Mouse (Mus musculus) kidney, adult 2 months (tissue): ENCODE data around the gene Irak3. TPM values are rescaled to one million over a fixed set of nuclear protein-coding genes. Genes with fewer than 3 reads are reported as not detected.

Experiments used
- DNase-seq: peaks from one replicate; pipeline ENCODE4 v3.0.0; 2021
- H3K27ac ChIP-seq: fragments of 200-500 bp; 2 replicates; pipeline ENCODE4 v1.5.1; 2012; ENCODE audit warnings: low read depth, low read length, control low read depth, inconsistent platforms; ENCODE audit not compliant: insufficient read depth
- H3K27me3 ChIP-seq: fragments of 200-500 bp; replicated peaks from 2 replicates; pipeline ENCODE4 v1.6.1; 2012; ENCODE audit warnings: mild to moderate bottlenecking, moderate library complexity, low read length, inconsistent platforms; ENCODE audit not compliant: control insufficient read depth, insufficient read depth
- H3K36me3 ChIP-seq: fragments of 200-500 bp; 2 replicates; pipeline ENCODE4 v1.6.1; 2012; ENCODE audit warnings: mild to moderate bottlenecking, moderate library complexity, low read length, inconsistent platforms; ENCODE audit not compliant: control insufficient read depth, insufficient read depth
- H3K4me1 ChIP-seq: fragments of 200-500 bp; 2 replicates; pipeline ENCODE4 v1.6.1; 2011; ENCODE audit warnings: low read length; ENCODE audit not compliant: control insufficient read depth, insufficient read depth
- H3K4me3 ChIP-seq: fragments of 200-500 bp; 2 replicates; pipeline ENCODE4 v1.5.1; 2011; ENCODE audit warnings: mild to moderate bottlenecking, low read depth, low read length, control low read depth; ENCODE audit not compliant: insufficient read depth
- CTCF ChIP-seq: fragments of 200-500 bp; conservative IDR thresholded peaks from 2 replicates; pipeline ENCODE4 v1.5.1; 2011; ENCODE audit warnings: low read depth, mild to moderate bottlenecking, control low read depth, low read length, moderate library complexity, mixed read lengths; ENCODE audit not compliant: insufficient read depth, insufficient read length
- POLR2A ChIP-seq: fragments of 200-500 bp; IDR thresholded peaks from one replicate; pipeline ENCODE4 v1.6.1; 2011; ENCODE audit warnings: low read depth, low read length, control low read depth
- WGBS: fragments of 180-500 bp; shearing (Covaris S2); methylation state at CpG from one replicate; pipeline ENCODE4 v1.1.7; 2018; 5-methylcytosine and 5-hydroxymethylcytosine counted together
- polyA plus RNA-seq: library from polyadenylated mRNA; depleted of rRNA; stranded (reverse); fragments of >200 nt; gene quantifications from 2 replicates; pipeline ENCODE4 v1.2.3, GENCODE M21; 2012

Irak3 gene
- polyA plus RNA-seq, 1 experiment: 2.1 TPM

DNA sequence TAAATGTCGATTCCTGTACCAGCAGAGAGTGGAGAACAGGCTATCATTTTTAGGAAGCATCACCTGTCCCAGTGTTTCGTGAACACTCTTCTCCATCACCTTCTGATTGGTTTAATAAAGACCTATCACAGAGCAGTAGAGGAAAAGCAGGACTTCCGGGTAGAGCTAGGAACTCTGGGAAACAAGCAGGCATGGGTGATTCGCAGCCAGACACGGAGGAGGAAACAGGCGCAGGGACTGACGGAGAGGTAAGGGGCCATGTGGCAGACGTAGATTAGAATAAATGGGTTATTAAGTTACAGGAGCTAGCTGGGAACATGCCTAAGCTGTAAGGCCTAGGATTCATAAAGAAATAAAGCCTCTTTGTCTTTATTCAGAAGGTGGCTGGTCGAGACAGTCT is 41.4 kb downstream of the Irak3 start:
- WGBS: 78% methylated on average over 9 of the region's 9 CpGs
- H3K36me3 ChIP-seq: no peaks in the 10 kb centered on the region
- DNase-seq: no peak
- no peaks in the 10 kb centered on the region for H3K4me1 ChIP-seq
- no peak overlapping the region for H3K27ac ChIP-seq
- H3K4me3 ChIP-seq: no peak overlapping the region
- TF ChIP-seq POLR2A (no peak), CTCF (no peak)
- no peaks in the 10 kb centered on the region for H3K27me3 ChIP-seq

DNA sequence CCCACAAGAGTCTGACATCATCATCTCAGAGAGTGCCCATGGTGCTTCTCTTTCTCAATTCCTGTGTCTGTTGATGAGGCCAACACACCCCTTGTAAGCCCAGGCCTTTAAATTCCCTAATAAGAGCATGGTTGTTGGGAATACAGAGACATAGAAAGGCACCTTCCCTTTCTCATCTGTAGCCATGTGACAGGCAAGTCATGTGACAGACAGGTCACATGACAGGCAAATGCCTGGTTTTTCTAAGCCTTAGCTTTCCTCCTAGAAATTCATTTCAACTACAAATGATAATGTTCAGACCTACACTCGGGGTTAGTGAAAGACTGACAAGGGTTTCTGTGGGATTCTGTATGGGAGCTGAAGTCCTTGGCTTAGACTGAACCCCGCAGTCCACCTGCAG is 48.0 kb downstream of the Irak3 start:
- no peak overlapping the region for H3K4me3 ChIP-seq
- H3K36me3 ChIP-seq: no peaks in the 10 kb centered on the region
- H3K4me1 ChIP-seq: no peaks in the 10 kb centered on the region
- no peak for DNase-seq
- no peaks in the 10 kb centered on the region for H3K27me3 ChIP-seq
- no peak overlapping the region for H3K27ac ChIP-seq
- TF ChIP-seq POLR2A (no peak), CTCF (no peak)
- 97% methylated on average over 2 of the region's 2 CpGs for whole genome bisulfite sequencing

DNA sequence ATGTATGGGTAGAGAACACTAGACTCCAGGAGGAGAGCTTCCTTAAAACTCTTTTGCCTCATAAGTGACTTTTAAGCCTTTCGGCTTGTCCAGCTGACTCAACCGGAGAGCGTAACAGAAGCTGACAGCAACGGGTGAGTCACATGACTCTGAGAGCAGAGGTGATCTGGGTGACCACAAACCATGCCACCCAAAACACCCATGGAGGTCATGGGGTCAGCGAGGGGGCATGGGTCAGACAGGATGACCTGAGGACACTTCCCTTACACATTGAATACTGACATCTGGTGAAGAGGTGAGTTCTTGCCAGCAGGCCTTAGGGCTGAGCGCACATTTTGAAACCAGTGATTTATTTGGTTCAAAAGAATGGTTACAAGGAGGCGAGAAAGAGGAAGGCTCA is 50.3 kb downstream of the Irak3 start:
- no peak for DNase-seq
- H3K27ac ChIP-seq: no peak overlapping the region
- TF ChIP-seq POLR2A: no peak
- TF ChIP-seq CTCF: no peak
- no peaks in the 10 kb centered on the region for H3K36me3 ChIP-seq
- no peaks in the 10 kb centered on the region for H3K4me1 ChIP-seq
- H3K4me3 ChIP-seq: no peak overlapping the region
- 80% methylated on average over 7 of the region's 7 CpGs for WGBS
- H3K27me3 ChIP-seq: no peaks in the 10 kb centered on the region

DNA sequence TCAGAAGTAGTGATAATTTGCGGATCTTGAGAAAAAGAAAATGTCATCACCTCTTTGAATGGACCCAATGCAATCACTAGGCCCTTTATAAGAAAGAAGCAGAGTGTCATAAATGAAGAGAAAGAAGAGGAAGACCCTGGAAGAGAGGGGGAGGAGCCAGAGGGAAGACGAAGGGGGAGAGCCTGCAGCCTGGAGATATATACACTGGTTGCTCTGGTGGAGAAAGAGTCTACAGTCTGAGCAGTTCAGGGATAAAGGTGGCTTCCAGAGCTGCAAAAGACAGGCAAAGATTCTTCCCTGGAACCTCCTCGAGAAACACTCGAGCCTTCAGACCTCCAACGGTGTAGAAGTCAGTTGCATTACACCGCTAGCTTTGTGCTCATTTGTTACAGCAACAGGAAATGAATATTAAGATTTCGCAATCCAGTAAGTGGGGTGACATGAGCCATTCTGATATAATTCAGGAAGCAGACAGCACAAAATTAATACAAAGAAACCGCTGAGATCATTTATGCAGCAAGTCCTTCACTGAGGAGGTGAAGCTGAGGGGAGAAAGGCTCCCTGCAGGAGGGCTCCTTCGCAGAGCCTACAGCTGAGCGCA is 60.9 kb downstream of the Irak3 start:
- 0 out of 2 replicates have a peak, but pooled peaks cover 3% of the 10 kb centered on the region for H3K4me1 ChIP-seq
- no peak overlapping the region for H3K4me3 ChIP-seq
- no peak overlapping the region for H3K27ac ChIP-seq
- TF ChIP-seq POLR2A (no peak), CTCF (no peak)
- H3K36me3 ChIP-seq: no peaks in the 10 kb centered on the region
- DNase-seq: no peak
- 66% methylated on average over 10 of the region's 10 CpGs for WGBS
- H3K27me3 ChIP-seq: no peaks in the 10 kb centered on the region

DNA sequence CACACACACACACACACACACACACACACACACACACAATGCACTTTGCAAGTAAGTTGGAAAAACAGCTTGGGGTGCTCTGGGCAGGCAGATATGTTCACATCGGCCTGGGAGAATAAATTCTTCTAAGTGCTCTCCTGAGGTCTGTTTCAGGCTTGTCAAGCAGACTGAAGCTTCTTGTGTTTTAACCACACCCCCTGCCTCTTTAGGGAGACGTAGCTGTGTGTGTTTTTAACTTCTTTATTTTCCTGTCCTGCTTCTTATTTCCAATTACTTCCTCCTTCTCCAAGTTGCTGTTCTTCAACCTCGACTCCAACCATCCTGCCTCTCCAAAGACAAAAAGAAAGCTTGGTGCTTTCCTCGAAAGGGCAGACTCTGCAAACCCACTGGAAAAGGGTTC is 61.7 kb downstream of the Irak3 start:
- Histone ChIP-seq H3K4me1 (0 out of 2 replicates have a peak, but pooled peaks cover 3% of the 10 kb centered on the region), H3K36me3 (no peaks in the 10 kb centered on the region), H3K27ac (no peak overlapping the region), H3K27me3 (no peaks in the 10 kb centered on the region), H3K4me3 (no peak overlapping the region)
- TF ChIP-seq CTCF: no peak
- no peak for TF ChIP-seq POLR2A
- WGBS: 64% methylated on average over 4 of the region's 4 CpGs
- DNase-seq: no peak

DNA sequence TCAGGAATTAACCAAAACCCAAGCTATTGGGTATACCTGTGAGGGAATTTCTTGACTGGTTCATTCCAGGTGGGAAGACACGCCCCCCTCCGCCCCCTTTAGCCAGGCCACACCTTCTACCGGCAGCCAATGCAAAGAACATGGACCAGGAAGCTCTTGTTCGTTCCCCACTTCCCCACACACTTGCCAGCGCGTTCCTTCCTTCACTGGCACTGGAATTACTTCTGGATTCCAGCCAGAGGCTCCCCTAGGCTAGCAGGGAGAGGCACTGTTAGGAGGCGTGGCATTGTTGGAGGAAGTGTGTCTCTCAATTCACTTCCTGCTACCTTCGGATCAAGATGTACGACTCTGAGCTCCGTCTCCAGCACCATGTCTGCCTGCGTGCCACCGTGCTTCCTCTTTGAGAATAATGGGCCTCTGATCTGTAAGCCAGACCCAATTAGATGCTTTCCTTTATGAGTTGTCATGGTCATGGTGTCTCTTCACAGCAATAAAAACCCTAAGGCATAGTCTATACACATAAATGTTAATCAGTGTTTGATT is 65.8 kb downstream of the Irak3 start:
- no peak for DNase-seq
- WGBS: 74% methylated on average over 12 of the region's 12 CpGs
- H3K27me3 ChIP-seq: no peaks in the 10 kb centered on the region
- TF ChIP-seq CTCF (no peak), POLR2A (no peak)
- H3K36me3 ChIP-seq: no peaks in the 10 kb centered on the region
- no peak overlapping the region for H3K27ac ChIP-seq
- H3K4me1 ChIP-seq: no peaks in the 10 kb centered on the region
- H3K4me3 ChIP-seq: no peak overlapping the region

DNA sequence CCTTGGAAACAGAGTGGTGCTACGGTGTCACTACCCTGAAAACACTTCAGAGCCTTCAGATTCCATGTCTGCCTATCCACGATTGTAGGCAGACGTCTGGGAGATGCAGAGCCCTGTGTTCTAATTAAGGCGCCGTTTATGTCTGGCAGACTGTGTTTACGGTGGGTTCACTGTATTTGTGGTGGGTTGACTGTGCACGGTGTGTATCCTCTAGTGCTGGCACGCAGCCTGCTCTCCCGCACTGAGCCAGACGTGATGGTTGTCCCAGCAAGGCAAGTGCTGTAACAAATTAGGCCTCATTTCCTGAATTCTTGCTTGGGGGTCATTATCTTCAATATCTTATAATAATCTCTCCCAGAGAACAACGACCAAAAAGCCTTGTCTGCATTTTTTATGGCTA is 68.2 kb downstream of the Irak3 start:
- no peaks in the 10 kb centered on the region for H3K36me3 ChIP-seq
- WGBS: 49% methylated on average over 11 of the region's 11 CpGs
- no peak overlapping the region for H3K27ac ChIP-seq
- no peaks in the 10 kb centered on the region for H3K4me1 ChIP-seq
- no peak for DNase-seq
- no peak overlapping the region for H3K4me3 ChIP-seq
- no peak for TF ChIP-seq POLR2A
- no peak for TF ChIP-seq CTCF
- H3K27me3 ChIP-seq: no peaks in the 10 kb centered on the region
